In the genomic region with DNA sequence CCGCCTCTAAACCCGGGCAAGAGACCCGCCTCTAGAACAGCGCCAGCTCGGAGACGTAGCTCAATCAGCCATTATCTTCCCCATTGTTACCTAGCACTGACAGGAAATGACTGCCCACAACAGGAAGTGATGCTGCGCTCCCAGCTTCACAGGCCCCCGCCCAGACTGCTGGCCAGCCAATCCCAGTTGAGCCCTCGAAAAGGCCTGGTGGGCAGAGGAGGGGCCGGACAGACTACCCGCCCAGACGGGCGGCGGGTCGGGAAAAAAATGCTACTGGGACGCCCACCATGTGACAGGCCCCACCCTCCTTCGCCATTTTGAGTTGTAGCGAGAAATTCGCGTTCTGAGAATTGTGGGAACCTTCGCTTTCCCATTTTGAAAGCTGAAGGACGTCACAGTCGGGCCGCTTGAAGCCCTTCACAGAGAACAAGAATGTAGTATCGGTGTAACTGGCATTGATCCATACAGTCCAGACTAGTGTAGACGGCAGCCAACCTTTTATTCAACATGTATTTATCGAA, we compare ENCODE assay signal across 8 mouse cellular contexts. TPM values are rescaled to one million over a fixed set of nuclear protein-coding genes. Genes with fewer than 3 reads are reported as not detected.
A peak's percentile ranks its signal among the peaks of the same experiment; 100 is the strongest.
DNase-seq lines count a peak whose midpoint lies in the region; ATAC-seq lines count a peak whose summit lies in the region.

A gene (minus strand): TSS at position 116 of the 521 bp plus-strand sequence.

- peak within 1 kb of the TSS; percentile 78 for H3K4me3 ChIP-seq in lung, embryonic 16.5 days (ENCODE audit: low read length)

- peak within 1 kb of the TSS; percentile 89 for H3K9ac ChIP-seq in lung, embryonic 16.5 days (ENCODE audit: low read length)

- peaks cover 6% of the 10 kb centered on the region; the same call in 1 of the 2 replicates for H3K36me3 ChIP-seq in lung, embryonic 16.5 days (ENCODE audit: control insufficient read depth, insufficient read depth, low read length)

- H3K9me3 ChIP-seq in lung, embryonic 16.5 days (ENCODE audit: control insufficient read depth, low read length), result no peaks in the 10 kb centered on the region

- peak within 1 kb of the TSS; percentile 92 for H3K27ac ChIP-seq in lung, embryonic 16.5 days (ENCODE audit: low read length)

- no peaks in the 10 kb centered on the region for H3K27me3 ChIP-seq in lung, embryonic 16.5 days (ENCODE audit: control insufficient read depth, insufficient read depth, low read depth, low read length)

- peak within 1 kb of the TSS; percentile 53 for H3K4me2 ChIP-seq in lung, embryonic 16.5 days (ENCODE audit: low read depth, low read length)

- WGBS in lung, embryonic 16.5 days, result 18% methylated on average over 27 of the region's 27 CpGs

- H3K4me1 ChIP-seq in lung, embryonic 16.5 days (replicated peaks; ENCODE audit: control insufficient read depth, insufficient read depth, low read length), result no peaks in the 10 kb centered on the region

- peak; percentile 96 for ATAC-seq in hematopoietic stem cell, adult 5-6 weeks (replicated peaks in 1 of 2; ENCODE audit: insufficient read depth in 1 of 2, low FRiP score in 2 of 2, low TSS enrichment in 1 of 2, low read depth in 1 of 2, poor library complexity in 2 of 2, severe bottlenecking in 2 of 2)
- ATAC-seq in lung, embryonic 16.5 days (ENCODE audit: low read depth), result peak; percentile 99

- DNase-seq in MEL-GATA-1-ER (ENCODE audit: extremely low read depth, low read depth), result peak; percentile 96
- peak; percentile 83 for DNase-seq in cerebellum, adult 8-10 months
- peak; percentile 91 for DNase-seq in forelimb bud, embryonic 11.5 days (ENCODE audit: low read depth, low spot score)
- DNase-seq in layer of hippocampus, adult 9-10 months (ENCODE audit: low spot score), result peak; percentile 71
- peak; percentile 45 for DNase-seq in ovary, postnatal 10 days (ENCODE audit: low spot score)
- peak; percentile 84 to 91 for DNase-seq in thymus, postnatal 10 days (ENCODE audit: low spot score in 2 of 2)

RNA-seq across cellular contexts. Expression of the gene that starts here (rescaled TPM):
- 166 and 170 TPM in 2 replicates for total RNA-seq in hematopoietic stem cell, adult 5-6 weeks (2017)
- 48.1 and 50.4 TPM in 2 replicates for polyA plus RNA-seq in lung, embryonic 16.5 days (2015; fragmentation: Nextera tagmentation; extraction: Ambion mirVana)

Comparison
In these comparisons a context has a peak if more than half of its experiments do, and no peak if none do; other contexts are left out.
1. Peak in every context shown above with its lines: DNase-seq, ATAC-seq, H3K4me3 ChIP-seq and H3K27ac ChIP-seq.
2. DNase-seq: peak in every context shown above with its lines; median percentile 96 in MEL-GATA-1-ER; 91 in forelimb bud, embryonic 11.5 days; 88 in thymus, postnatal 10 days; 83 in cerebellum, adult 8-10 months; 71 in layer of hippocampus, adult 9-10 months; 45 in ovary, postnatal 10 days.